Mouse (Mus musculus) cortical plate, adult 2 months (tissue): Measurements from ENCODE around the gene Vmn1r28.

Experiments
- CTCF ChIP-seq: fragments of 200-500 bp; IDR thresholded peaks from 2 replicates; pipeline ENCODE4 v1.5.1; 2011; ENCODE audit warnings: mild to moderate bottlenecking, control low read depth, low read length; ENCODE audit not compliant: insufficient read depth; ENCODE audit errors: extremely low read depth
- POLR2A ChIP-seq: fragments of 200-500 bp; IDR thresholded peaks from 2 replicates; pipeline ENCODE4 v1.6.1; 2011; ENCODE audit warnings: mild to moderate bottlenecking, low read length, control low read depth; ENCODE audit not compliant: insufficient read depth; ENCODE audit errors: extremely low read depth

DNA sequence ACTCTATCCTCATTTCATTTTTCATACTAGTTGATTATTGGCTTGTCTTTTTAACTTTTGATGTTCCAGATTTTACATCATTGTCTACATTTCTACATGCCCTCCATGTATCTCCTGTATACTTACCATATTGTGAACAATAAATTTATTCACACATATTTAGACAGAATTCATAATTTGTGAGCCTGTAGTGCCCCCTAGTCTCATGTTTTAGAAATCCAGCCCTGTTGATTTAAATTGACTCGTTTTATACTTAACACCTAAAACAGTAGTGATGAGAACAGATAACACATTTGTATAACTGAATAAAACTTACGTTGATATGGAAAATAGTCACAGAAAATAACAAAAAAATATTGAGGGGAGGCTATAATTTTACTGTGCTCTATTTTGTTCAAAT is 45.7 kb upstream of the Vmn1r28 start:
- TF ChIP-seq CTCF (no peak), POLR2A (no peak)
